Mouse (Mus musculus) liver, adult 2 months (tissue): Measurements from ENCODE around the gene Ankef1. TPM values are rescaled to one million over a fixed set of nuclear protein-coding genes. Genes with fewer than 3 reads are reported as not detected.

Source experiments
- DNase-seq: peaks from one replicate; pipeline ENCODE4 v3.0.0-alpha.2; 2011; ENCODE audit warnings: low read depth, low spot score; ENCODE audit errors: extremely low read depth
- H3K27ac ChIP-seq: fragments of 200-500 bp; replicated peaks from 2 replicates; pipeline ENCODE4 v1.5.1; 2012; ENCODE audit warnings: low read depth, mild to moderate bottlenecking, control low read depth, inconsistent platforms, low read length; ENCODE audit not compliant: insufficient read depth
- H3K27me3 ChIP-seq: fragments of 200-500 bp; 2 replicates; pipeline ENCODE4 v1.6.1; 2012; ENCODE audit warnings: mild to moderate bottlenecking, moderate library complexity, low read length, inconsistent platforms; ENCODE audit not compliant: control insufficient read depth, insufficient read depth
- H3K36me3 ChIP-seq: fragments of 200-500 bp; 2 replicates; pipeline ENCODE4 v1.6.1; 2012; ENCODE audit warnings: low read length, inconsistent platforms; ENCODE audit not compliant: control insufficient read depth, insufficient read depth
- H3K4me1 ChIP-seq: fragments of 200-500 bp; 2 replicates; pipeline ENCODE4 v1.6.1; 2011; ENCODE audit warnings: low read length; ENCODE audit not compliant: control insufficient read depth, insufficient read depth
- H3K4me3 ChIP-seq: fragments of 200-500 bp; 2 replicates; pipeline ENCODE4 v1.5.1; 2011; ENCODE audit warnings: low read depth, mild to moderate bottlenecking, control low read depth, low read length, moderate library complexity; ENCODE audit not compliant: insufficient read depth
- H3K79me2 ChIP-seq: fragments of 200-500 bp; 2 replicates; pipeline ENCODE4 v1.6.1; 2012; ENCODE audit warnings: inconsistent platforms, mild to moderate bottlenecking, low read length, moderate library complexity; ENCODE audit not compliant: control insufficient read depth, insufficient read depth
- H3K9ac ChIP-seq: fragments of 200-500 bp; 2 replicates; pipeline ENCODE4 v1.6.1; 2012; ENCODE audit warnings: low read depth, mild to moderate bottlenecking, control low read depth, inconsistent platforms, low read length
- CTCF ChIP-seq: fragments of 200-500 bp; IDR thresholded peaks from 2 replicates; pipeline ENCODE4 v1.5.1; 2011; ENCODE audit warnings: low read depth, low read length, control low read depth
- POLR2A ChIP-seq: fragments of 200-500 bp; IDR thresholded peaks from 2 replicates; pipeline ENCODE4 v1.6.1; 2011; ENCODE audit warnings: low read length, control low read depth; ENCODE audit not compliant: insufficient read depth; ENCODE audit errors: extremely low read depth
- WGBS: fragments of 180-500 bp; shearing (Covaris S2); methylation state at CpG from one replicate; pipeline ENCODE4 v1.1.7; 2018; 5-methylcytosine and 5-hydroxymethylcytosine counted together
- polyA plus RNA-seq: library from polyadenylated mRNA; depleted of rRNA; stranded (reverse); fragments of >200 nt; gene quantifications from 2 replicates; pipeline ENCODE4 v1.2.3, GENCODE M21; 2012
- total RNA-seq: library from RNA; depleted of rRNA; stranded (reverse); fragments of >200 nt; gene quantifications from 2 replicates; pipeline ENCODE4 v1.2.3, GENCODE M21; 2014

The Ankef1 gene
- total and polyA plus RNA-seq, 2 experiments, result 0.09 TPM; not detected in 1

DNA sequence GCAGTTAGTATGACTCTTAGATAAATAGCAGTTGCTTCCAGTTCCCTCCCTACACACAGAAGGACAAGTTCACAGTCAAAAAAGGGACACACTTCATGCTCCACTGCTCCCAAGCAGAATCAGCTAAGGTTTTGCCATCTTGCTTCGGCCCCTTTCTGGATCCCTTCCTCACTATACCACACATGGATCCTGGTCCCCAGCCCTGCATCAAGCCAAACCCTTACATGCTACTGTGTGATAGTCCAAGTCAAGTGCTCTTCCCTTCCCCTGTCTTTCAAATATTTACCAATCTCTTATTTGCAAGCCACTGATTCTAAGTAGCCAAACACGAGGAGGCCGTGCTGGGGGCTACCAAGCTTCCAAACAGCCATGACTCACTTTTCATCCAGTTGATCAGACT lies 16.8 kb upstream of the Ankef1 start:
- H3K9ac ChIP-seq, result no peak overlapping the region
- H3K27me3 ChIP-seq, result no peaks in the 10 kb centered on the region
- no peak overlapping the region for H3K27ac ChIP-seq
- H3K79me2 ChIP-seq, result no peaks in the 10 kb centered on the region
- no peak overlapping the region for H3K4me3 ChIP-seq
- TF ChIP-seq CTCF, result no peak
- TF ChIP-seq POLR2A, result no peak
- no peaks in the 10 kb centered on the region for H3K36me3 ChIP-seq
- 40% methylated on average over 3 of the region's 3 CpGs for WGBS
- DNase-seq, result no peak
- peaks cover 2% of the 10 kb centered on the region; the same call in 1 of the 2 replicates for H3K4me1 ChIP-seq

DNA sequence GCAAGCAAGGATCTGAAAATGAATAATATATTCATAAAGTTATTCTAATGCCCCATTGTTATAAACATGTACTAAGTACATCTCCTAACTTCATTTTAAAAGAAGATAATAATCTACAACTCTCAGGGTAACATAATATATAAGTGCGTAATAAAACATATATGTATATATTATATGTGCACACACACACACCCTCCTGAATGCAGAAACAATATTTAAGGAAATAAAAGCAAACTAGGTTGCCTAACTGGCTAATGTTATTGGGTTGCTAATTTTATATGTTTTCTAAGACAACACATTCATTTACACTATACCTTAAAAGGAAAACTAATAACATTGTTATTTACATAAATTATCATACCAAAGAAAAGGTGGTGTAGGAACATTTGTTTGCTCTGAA lies 16.3 kb upstream of the Ankef1 start:
- Histone ChIP-seq H3K27ac (no peak overlapping the region), H3K27me3 (no peaks in the 10 kb centered on the region), H3K4me1 (peaks cover 2% of the 10 kb centered on the region; the same call in 1 of the 2 replicates), H3K9ac (no peak overlapping the region), H3K4me3 (peak overlapping the region; percentile 17; the same call in 1 of the 2 replicates), H3K79me2 (no peaks in the 10 kb centered on the region), H3K36me3 (no peaks in the 10 kb centered on the region)
- 79% methylated on average over 1 of the region's 1 CpGs for WGBS
- no peak for TF ChIP-seq CTCF
- TF ChIP-seq POLR2A, result no peak
- DNase-seq, result no peak

DNA sequence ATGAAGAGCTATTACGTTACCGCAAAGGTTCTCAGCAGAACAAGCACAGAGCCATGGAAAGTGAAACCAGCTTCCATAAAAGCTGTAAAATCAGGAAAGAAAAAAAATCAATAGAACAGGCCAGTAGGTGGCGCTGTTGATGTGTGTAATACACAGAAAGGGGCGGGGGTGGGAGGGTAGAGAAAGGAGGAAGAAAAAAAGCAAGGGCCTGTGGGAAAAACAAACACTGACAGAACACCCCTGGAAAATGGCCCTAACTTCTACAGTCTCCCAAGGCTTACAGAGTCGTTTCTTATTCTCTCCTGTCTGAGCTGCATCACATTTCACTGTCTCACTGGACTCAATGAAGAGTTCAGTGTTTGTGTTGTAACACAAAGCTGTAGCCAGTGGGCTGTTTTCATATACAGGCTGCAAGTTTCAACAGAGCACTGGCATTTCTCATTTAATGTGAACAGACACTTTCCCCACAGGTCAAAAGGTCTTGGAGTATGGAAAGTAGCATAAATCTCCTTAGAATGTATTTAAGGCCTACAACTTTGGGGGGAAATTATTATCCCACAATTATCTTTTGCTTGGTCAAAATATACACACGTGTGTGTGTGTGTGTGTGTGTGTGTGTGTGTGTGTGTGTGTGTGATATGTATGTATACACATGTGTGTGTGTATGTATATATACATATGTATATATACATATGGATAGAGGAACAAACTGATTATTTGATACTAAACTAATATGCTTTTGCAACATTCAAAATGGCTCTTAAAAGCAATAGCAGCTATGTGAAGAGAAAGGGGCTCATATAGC lies 15.7 kb upstream of the Ankef1 start:
- H3K4me3 ChIP-seq, result peak overlapping the region; percentile 17; the same call in 1 of the 2 replicates
- 0 out of 2 replicates have a peak overlapping the region, but pooled peaks have one; percentile 34 for H3K9ac ChIP-seq
- peaks cover 2% of the 10 kb centered on the region; the same call in 1 of the 2 replicates for H3K4me1 ChIP-seq
- peak; percentile 78 for DNase-seq
- H3K36me3 ChIP-seq, result no peaks in the 10 kb centered on the region
- no peak overlapping the region for H3K27ac ChIP-seq
- TF ChIP-seq CTCF, result no peak
- 11% methylated on average over 6 of the region's 6 CpGs for WGBS
- no peaks in the 10 kb centered on the region for H3K79me2 ChIP-seq
- no peaks in the 10 kb centered on the region for H3K27me3 ChIP-seq

DNA sequence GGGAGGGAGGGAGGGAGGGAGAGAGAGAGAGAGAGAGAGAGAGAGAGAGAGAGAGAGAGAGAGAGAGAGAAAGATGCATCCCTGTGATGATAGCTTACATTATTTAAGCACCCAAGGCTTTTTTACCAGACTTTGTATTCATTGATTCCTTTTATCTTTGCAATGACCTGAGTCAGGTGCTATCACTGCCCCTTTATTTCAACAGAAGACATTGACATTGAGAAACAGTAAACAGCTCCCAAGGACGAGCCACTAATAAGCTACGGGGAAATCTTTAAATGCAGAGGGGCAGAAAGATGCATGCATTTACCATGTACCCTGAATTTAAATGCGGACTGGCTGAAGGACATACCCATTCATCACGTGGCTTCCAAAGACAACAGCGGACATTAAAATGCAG lies 14.7 kb upstream of the Ankef1 start:
- no peaks in the 10 kb centered on the region for H3K27me3 ChIP-seq
- H3K4me3 ChIP-seq, result no peak overlapping the region
- no peaks in the 10 kb centered on the region for H3K36me3 ChIP-seq
- peak; percentile 57 for DNase-seq
- peaks cover 2% of the 10 kb centered on the region; the same call in 1 of the 2 replicates for H3K4me1 ChIP-seq
- 51% methylated on average over 5 of the region's 5 CpGs for WGBS
- H3K9ac ChIP-seq, result no peak overlapping the region
- no peak for TF ChIP-seq POLR2A
- no peak for TF ChIP-seq CTCF
- no peaks in the 10 kb centered on the region for H3K79me2 ChIP-seq
- H3K27ac ChIP-seq, result no peak overlapping the region

DNA sequence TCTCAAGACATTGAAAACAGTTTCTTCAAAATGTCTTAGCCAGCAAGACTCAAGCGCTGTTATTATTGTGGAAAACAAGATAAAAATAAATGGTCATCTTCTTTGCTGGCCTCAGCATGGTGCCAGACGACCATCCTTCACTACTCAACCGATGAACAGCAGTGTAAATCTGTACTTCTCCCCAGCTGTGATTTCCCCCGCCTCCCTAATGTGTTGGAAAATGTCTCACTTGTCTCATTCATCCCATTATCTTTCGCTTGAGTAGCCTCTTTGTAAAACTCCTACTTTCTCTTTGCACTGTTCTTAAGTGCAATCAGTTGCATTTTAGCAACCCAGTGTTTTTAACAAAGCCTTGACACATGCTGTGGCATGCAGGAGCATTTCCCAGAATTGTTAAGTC lies 9.4 kb downstream of the Ankef1 start:
- 65% methylated on average over 5 of the region's 5 CpGs for WGBS
- TF ChIP-seq CTCF, result no peak
- TF ChIP-seq POLR2A, result no peak
- no peak overlapping the region for H3K4me3 ChIP-seq
- H3K79me2 ChIP-seq, result no peaks in the 10 kb centered on the region
- H3K9ac ChIP-seq, result no peak overlapping the region
- no peaks in the 10 kb centered on the region for H3K36me3 ChIP-seq
- no peaks in the 10 kb centered on the region for H3K4me1 ChIP-seq
- no peak overlapping the region for H3K27ac ChIP-seq
- no peaks in the 10 kb centered on the region for H3K27me3 ChIP-seq
- DNase-seq, result no peak

DNA sequence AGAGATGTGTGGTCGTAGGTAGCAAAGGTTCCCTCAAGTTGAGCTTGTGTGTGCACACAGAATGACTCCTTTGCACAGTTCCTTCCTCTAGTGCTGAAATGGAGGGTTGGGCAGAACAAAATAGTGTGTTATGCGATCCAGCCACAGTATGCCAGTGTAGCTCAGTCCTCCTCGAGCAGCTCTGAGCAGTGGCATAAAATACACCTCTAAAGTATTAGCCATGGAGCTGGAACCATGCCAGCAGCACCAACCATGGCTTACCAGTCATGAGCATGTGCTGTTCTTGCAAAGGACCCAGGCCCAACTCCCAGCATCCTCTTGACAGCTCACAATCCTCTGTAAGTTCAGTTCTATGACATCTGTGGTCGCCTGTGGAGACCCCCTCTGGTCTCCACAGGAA lies 10.0 kb downstream of the Ankef1 start:
- Histone ChIP-seq H3K27me3 (no peaks in the 10 kb centered on the region), H3K9ac (no peak overlapping the region), H3K4me1 (no peaks in the 10 kb centered on the region), H3K27ac (no peak overlapping the region), H3K36me3 (no peaks in the 10 kb centered on the region), H3K4me3 (no peak overlapping the region), H3K79me2 (no peaks in the 10 kb centered on the region)
- WGBS, result 74% methylated on average over 4 of the region's 4 CpGs
- TF ChIP-seq CTCF, result no peak
- no peak for DNase-seq
